Mouse (Mus musculus): Measurements from ENCODE around the gene Camkv.

The Camkv gene

DNA sequence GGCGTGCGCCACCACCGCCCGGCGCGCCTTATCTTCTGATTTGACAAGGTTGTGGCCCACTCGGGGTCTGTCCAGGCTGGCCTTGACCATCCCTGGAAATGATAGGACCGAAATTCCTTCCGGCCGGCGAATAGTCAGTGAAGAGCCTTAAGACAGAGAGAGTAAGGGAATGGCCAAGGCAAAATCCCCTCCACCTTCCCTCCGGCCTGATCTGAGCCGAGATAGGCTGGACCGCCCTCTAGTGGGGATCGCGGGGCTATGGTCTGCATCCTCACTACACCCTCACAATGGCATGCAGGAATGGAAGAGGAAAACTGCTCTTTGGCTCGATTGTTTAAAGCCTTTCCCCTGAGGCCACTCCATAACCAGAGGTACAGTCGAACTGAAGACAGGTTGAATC lies 50.9 kb downstream of the Camkv start:
- DNase-seq (ENCODE audit: low read depth, low spot score) = peak; percentile 85

- no peak for DNase-seq (ENCODE audit: low read depth, low spot score)
These were observed 52.5 kb downstream of the Camkv start for GRCm38 (mm10) chr9:107987950-107988349.

DNA sequence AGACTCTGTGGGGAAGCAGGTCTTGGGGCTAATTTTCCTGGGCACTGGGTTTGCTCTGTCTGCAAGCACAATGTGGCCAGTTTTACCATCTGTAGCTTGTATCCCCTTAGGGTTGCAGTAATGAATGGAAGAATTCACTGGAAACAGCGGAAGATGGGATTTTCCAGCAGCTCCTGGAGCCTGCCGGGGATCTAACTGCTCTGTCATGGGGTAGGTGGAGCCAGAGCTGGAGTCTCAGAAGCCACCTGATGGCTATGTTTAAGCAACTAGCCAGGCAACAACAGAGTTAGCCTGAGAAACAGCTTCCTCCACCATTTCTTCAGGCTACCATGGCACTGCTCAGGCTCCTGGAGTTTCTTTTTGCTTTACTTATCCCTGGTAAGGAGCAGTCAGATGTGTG lies 56.7 kb downstream of the Camkv start, which contains the start of gene Cdhr4:
TSS of gene Cdhr4 (plus strand) at position 301 of the 400 bp plus-strand sequence.
- no peak for DNase-seq (ENCODE audit: low read depth, low spot score)

DNA sequence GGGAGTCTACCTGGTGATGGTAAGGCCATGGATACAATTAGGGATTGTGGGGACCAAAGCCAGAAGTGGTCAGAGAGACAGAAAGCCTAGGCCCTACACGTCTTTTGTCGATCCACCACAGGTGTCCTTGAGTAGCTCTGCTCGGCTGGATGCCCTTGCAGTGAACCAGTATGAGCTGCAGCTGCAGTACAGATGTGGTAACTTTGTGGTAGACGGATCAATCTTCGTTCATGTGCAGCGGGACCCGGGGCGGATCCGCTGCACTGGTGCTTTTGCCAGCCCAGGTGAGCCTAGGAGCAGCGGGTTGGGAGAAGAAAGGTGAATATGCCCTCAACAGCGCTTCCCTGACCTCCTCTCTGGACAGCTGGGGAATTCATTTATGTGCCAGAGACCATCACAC lies 57.5 kb downstream of the Camkv start:
- DNase-seq (ENCODE audit: low read depth, low spot score) = no peak

DNA sequence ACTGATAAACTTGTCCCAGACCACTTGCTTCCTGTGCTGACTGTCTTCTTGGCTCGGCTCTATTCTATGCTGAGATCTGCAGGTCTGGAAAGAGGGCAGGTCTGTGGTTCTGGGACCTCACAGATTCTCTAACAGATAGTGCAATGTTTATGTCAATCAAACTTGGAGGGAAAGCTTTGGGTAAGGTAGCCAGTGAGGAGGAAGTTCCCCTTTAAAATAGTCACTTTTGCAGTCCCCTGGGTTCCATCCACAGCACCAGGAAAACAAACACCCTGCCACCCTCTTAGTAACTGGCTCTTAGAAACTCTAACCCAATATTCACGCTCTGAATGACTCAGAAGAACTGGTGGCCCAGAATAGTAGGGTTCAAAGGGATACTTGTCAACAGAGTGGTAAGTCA lies 59.0 kb downstream of the Camkv start:
- no peak for DNase-seq (ENCODE audit: low read depth, low spot score)

DNA sequence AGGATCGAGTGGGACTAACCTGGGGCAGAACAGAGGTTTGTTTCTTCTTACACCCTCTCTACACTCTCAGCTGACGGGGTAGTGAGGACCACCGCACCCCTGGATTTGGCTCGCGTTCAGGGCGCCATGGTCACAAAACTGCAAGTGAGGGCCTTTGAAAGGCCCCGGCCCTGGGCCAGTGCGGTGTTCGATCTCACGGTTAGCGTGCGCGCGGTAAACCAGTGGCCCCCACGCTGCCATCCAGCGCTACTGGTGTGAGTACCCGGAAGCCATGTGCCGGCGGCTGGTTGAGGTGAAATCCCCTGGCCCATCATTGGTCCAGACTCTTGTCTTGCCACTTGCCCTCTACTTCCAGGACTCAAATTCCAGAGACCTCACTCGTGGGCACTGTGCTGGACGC lies 60.0 kb downstream of the Camkv start:
- no peak for DNase-seq (ENCODE audit: low read depth, low spot score)

DNA sequence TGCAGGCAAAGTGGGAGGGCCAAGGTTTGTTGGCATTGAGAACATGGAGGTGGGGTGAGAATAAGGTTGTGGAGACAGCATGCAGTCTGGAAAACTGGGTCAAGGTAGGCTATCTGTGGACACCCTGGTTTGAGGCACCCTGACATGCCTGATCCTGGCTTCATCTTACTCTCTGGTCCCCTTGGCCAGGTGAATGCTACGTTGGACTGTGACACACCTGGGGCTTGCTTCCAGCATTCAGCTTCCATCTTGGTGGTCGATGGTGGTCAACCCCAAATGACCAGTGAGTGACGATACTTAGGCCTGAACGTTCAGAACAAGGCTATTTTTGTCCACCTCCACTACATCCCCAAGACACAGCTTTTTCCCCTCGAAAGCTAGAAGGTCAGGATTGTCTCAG lies 60.6 kb downstream of the Camkv start, which contains the start of gene Gm20662:
TSS of gene Gm20662 (plus strand) at position 301 of the 400 bp plus-strand sequence.
- no peak for DNase-seq (ENCODE audit: low read depth, low spot score)

All from A20 (cell line).